Mouse (Mus musculus) embryonic fibroblast, embryonic 13.5 days (primary cell): ENCODE measurements around the gene Ppp3ca.

ENCODE experiments used
- CTCF ChIP-seq: IDR thresholded peaks from 2 replicates; pipeline ENCODE4 v1.5.1; 2011; ENCODE audit warnings: mild to moderate bottlenecking, control low read depth, low read length, moderate library complexity, borderline replicate concordance; ENCODE audit not compliant: insufficient read depth
- POLR2A ChIP-seq: IDR thresholded peaks from 2 replicates; pipeline ENCODE4 v1.6.1; 2011; ENCODE audit warnings: low read depth, mild to moderate bottlenecking, control low read depth, low read length, moderate library complexity

- TF ChIP-seq CTCF, result no peak
- no peak for TF ChIP-seq POLR2A
Measured at GRCm38 (mm10) chr3:136948142-136948541, 278.2 kb downstream of the Ppp3ca start.
